Mouse (Mus musculus) heart, embryonic 15.5 days (tissue): ENCODE results near the gene Arid3b. TPM values are rescaled to one million over a fixed set of nuclear protein-coding genes. Genes with fewer than 3 reads are reported as not detected.

ENCODE experiments used
- ATAC-seq: fragments of 200-750 bp; cut with Nextera tagmentation; replicated peaks from 2 replicates; pipeline ENCODE4 v1.8.0; 2017; ENCODE audit warnings: low read depth, moderate TSS enrichment; ENCODE audit not compliant: insufficient number of reproducible peaks, insufficient read depth, low FRiP score
- H3K27ac ChIP-seq: fragments of 300-500 bp; sonication (generic); 2 replicates; pipeline ENCODE4 v1.5.1; 2015; ENCODE audit warnings: mild to moderate bottlenecking, inconsistent platforms
- H3K27me3 ChIP-seq: fragments of 300-500 bp; sonication (generic); 2 replicates; pipeline ENCODE4 v1.6.1; 2015; ENCODE audit warnings: inconsistent platforms
- H3K36me3 ChIP-seq: fragments of 300-500 bp; sonication (generic); 2 replicates; pipeline ENCODE4 v1.6.1; 2015; ENCODE audit warnings: mild to moderate bottlenecking, inconsistent platforms
- H3K4me1 ChIP-seq: fragments of 300-500 bp; sonication (generic); replicated peaks from 2 replicates; pipeline ENCODE4 v1.6.1; 2015; ENCODE audit warnings: inconsistent platforms
- H3K4me2 ChIP-seq: fragments of 300-500 bp; sonication (generic); 2 replicates; pipeline ENCODE4 v1.6.1; 2015; ENCODE audit warnings: inconsistent platforms, mild to moderate bottlenecking, moderate library complexity
- H3K4me3 ChIP-seq: fragments of 300-500 bp; sonication (generic); 2 replicates; pipeline ENCODE4 v1.5.1; 2015; ENCODE audit warnings: mild to moderate bottlenecking, inconsistent platforms
- H3K9ac ChIP-seq: fragments of 300-500 bp; sonication (generic); 2 replicates; pipeline ENCODE4 v1.6.1; 2015; ENCODE audit warnings: mild to moderate bottlenecking, inconsistent platforms
- H3K9me3 ChIP-seq: fragments of 300-500 bp; sonication (generic); replicated peaks from 2 replicates; pipeline ENCODE4 v1.6.1; 2016; ENCODE audit warnings: inconsistent platforms
- WGBS: fragments of 180-500 bp; shearing (Covaris S2); methylation state at CpG from one replicate; pipeline ENCODE4 v1.1.7; 2015; ENCODE audit warnings: mixed read lengths; 5-methylcytosine and 5-hydroxymethylcytosine counted together
- polyA plus RNA-seq: library from polyadenylated mRNA; unstranded; fragments of >200 nt; fragmentation: Nextera tagmentation; extraction: Ambion mirVana; gene quantifications from 2 replicates; pipeline ENCODE4 v1.2.1, GENCODE M21; 2015

Arid3b gene
- polyA plus RNA-seq, 1 experiment from 2014 or later = 5.9 TPM

DNA sequence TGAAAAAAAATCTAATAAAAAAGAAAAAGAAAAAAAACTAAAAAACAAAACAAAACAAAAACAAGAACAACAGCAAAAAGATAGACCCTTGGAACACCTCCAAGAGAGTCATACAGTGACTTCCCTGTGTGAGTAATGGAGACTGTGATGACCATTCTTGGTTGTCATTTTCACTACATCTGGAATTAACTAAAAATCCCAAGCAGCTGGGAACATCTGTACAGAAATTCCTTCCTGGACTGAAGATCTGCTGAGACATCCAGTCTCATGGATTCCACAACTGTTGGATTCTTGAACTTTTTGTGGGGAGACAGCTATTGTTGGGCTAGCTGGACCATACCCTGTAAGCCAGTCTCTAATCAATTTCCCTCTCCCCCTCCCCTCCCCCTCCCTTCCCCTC lies 27.7 kb upstream of the Arid3b start:
- Histone ChIP-seq H3K36me3 (no peaks in the 10 kb centered on the region), H3K4me1 (no peaks in the 10 kb centered on the region), H3K27me3 (no peaks in the 10 kb centered on the region; the same call in 1 of the 2 replicates), H3K9ac (no peak overlapping the region), H3K27ac (no peak overlapping the region), H3K9me3 (no peaks in the 10 kb centered on the region), H3K4me2 (no peak overlapping the region), H3K4me3 (no peak overlapping the region)
- no peak for ATAC-seq

DNA sequence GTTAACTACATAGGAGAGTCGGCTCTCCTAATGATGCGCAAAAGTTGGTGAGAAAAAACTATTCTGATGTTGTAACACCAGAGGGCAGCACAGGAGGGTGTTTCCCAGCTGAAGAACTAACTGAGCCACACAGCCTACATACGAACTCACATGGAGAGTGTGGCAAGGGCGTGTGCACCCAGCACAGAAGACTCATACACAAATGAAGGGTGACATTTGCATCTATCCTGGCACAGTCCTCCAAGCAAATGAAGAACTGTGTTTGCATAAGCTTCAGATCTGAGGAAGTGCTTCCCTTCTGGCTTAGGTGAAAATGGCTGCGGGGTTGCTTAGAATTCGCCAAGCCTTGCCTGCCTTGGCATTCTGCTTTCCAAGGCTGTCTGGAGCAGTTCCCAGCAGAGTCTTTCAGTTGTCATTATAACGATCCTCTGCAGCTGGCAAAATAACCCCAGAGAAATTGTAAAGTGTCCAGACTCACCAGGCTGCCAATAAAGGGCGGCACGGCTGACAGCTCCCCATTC lies 25.4 kb upstream of the Arid3b start:
- Histone ChIP-seq H3K27ac (no peak overlapping the region), H3K27me3 (no peaks in the 10 kb centered on the region; the same call in 1 of the 2 replicates), H3K4me1 (no peaks in the 10 kb centered on the region), H3K9me3 (no peaks in the 10 kb centered on the region), H3K4me2 (no peak overlapping the region), H3K9ac (no peak overlapping the region), H3K4me3 (no peak overlapping the region), H3K36me3 (no peaks in the 10 kb centered on the region)
- 41% methylated on average over 9 of the region's 9 CpGs for WGBS
- ATAC-seq = no peak

GRCm38 (mm10) chr9:57856456-57856855 lies 19.9 kb upstream of the Arid3b start:
- no peaks in the 10 kb centered on the region for H3K36me3 ChIP-seq
- no peak overlapping the region for H3K9ac ChIP-seq
- no peak overlapping the region for H3K27ac ChIP-seq
- no peaks in the 10 kb centered on the region; the same call in 1 of the 2 replicates for H3K27me3 ChIP-seq
- ATAC-seq = no peak
- no peak overlapping the region for H3K4me3 ChIP-seq
- WGBS = 65% methylated on average over 2 of the region's 2 CpGs
- no peaks in the 10 kb centered on the region for H3K9me3 ChIP-seq
- no peaks in the 10 kb centered on the region for H3K4me1 ChIP-seq
- H3K4me2 ChIP-seq = no peak overlapping the region

DNA sequence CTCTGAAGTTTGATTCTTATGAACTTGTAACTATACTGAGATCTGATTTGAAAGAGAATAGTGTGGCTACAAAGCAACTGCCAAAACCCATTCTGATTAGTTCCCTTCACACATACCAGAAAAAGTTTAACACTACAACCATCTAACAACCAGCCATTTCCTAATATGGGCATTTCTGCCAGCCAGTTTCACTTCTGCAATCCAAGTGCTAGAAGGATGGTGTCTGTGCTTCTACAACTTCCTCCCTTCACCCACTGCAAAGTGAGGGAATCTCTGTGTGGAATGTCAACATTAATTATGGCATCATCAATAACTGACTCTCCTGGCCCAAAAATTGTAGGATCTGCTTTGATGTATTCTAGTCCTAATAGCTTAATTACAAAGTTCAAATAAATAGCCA lies 17.7 kb upstream of the Arid3b start:
- ATAC-seq = no peak
- no peaks in the 10 kb centered on the region for H3K9me3 ChIP-seq
- no peak overlapping the region for H3K27ac ChIP-seq
- no peaks in the 10 kb centered on the region for H3K27me3 ChIP-seq
- no peak overlapping the region for H3K4me2 ChIP-seq
- H3K9ac ChIP-seq = no peak overlapping the region
- H3K4me1 ChIP-seq = no peaks in the 10 kb centered on the region
- no peaks in the 10 kb centered on the region for H3K36me3 ChIP-seq
- no peak overlapping the region for H3K4me3 ChIP-seq

DNA sequence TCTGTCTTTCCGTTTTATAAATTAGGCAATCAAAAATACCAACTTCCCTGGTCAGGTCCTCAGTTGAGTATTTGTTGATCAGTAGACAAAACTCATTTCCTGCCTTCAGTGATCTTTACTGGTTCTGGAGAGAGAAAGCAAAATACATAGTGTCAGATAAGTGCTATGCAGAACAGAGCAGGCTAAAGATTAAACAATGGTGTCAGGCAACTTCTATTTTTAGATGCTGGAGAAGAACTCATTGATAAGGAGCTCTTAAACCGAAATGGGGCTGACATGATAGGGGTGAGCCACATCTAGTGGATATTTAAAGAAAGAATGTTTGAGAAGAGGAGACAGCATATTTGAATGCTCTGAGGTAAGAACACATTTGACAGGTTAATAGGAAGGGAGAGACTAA lies 2.4 kb upstream of the Arid3b start:
- peaks cover 2% of the 10 kb centered on the region; the same call in 1 of the 2 replicates for H3K27me3 ChIP-seq
- H3K36me3 ChIP-seq = no peaks in the 10 kb centered on the region
- 26% methylated on average over 2 of the region's 2 CpGs for WGBS
- H3K4me3 ChIP-seq = no peak overlapping the region
- H3K4me1 ChIP-seq = peaks cover 26% of the 10 kb centered on the region
- ATAC-seq = no peak
- H3K27ac ChIP-seq = peak overlapping the region; percentile 49; the same call in 1 of the 2 replicates
- no peak overlapping the region for H3K9ac ChIP-seq
- no peak overlapping the region for H3K4me2 ChIP-seq
- H3K9me3 ChIP-seq = no peaks in the 10 kb centered on the region

DNA sequence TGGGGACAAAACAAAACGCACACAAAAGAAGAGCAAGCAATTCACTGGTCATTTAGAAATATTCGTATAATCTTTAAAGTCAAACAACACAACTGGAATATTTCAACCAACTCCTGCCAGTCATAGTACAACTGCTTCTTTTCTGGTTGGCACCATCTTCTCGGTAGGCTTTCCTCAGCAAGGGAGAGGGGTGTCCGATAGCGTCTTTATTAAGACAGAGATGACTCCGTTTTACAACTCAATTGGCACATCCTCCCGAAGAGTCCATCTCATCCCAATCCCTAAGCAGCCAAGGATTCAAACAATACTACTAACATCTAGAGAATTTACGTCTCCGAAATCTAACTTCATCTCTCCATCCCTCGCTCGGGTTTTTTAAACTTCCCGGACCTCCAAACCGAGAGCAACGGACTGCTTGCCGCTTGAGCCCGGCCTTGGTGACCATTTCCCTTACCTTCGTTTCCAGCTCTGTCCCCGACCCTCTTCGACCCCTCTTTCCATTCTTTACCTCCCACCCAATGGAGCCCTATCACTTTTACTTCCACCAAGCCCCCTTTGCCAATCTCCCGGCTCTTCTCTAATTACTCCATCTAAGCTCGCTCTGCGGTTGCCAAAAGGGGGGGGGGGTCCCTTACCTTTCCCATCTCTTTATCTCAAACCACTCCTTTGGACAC lies 615 bp downstream of the Arid3b start:
- Histone ChIP-seq H3K4me1 (peaks cover 49% of the 10 kb centered on the region), H3K4me2 (peak overlapping the region; percentile 83), H3K27me3 (peaks cover 6% of the 10 kb centered on the region; the same call in 1 of the 2 replicates), H3K4me3 (peak overlapping the region; percentile 93), H3K9ac (peak overlapping the region; percentile 75), H3K27ac (peak overlapping the region; percentile 76), H3K9me3 (no peaks in the 10 kb centered on the region), H3K36me3 (no peaks in the 10 kb centered on the region)
- ATAC-seq = no peak
- under 1% methylated on average over 22 of the region's 22 CpGs for WGBS

DNA sequence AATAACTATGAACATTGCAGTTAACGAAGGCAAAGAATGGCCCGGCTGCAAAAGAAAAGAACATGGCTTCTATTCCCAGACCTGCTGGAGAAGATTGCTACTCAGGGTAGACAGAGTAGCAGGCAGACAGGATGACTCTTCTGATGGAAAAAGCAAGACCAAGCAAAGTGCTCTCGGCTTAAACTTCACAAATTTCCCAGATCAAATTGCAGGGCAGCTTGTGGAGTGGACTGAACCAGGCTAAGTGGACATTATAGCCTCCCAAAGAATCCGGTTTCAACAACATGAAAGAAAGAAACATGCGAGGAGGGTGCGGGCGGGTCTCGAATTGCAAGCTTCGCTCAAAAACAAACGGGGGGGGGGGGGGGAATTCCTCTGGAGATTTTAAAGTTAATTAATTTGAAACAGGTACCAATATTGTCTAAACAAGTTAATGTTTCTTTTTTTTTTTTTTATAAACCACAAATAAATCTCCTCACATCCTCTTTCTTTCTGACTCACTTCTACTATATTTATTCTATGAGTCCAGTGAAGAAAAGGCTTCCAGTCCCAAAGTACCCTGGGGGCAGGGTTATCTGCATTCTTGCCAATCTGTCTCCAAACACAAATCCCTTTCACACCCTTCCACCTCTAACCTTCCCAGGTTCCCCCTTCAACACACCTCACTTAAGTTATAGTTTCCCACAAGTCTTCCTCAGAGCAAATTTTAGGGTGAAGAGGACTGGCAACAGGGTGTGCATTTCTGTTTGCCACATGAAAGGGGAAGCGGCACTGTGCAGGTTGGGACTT lies 1.8 kb downstream of the Arid3b start:
- Histone ChIP-seq H3K27ac (no peak overlapping the region), H3K4me2 (peak overlapping the region; percentile 83), H3K36me3 (no peaks in the 10 kb centered on the region), H3K4me3 (peak overlapping the region; percentile 93; the same call in 1 of the 2 replicates), H3K9ac (no peak overlapping the region), H3K27me3 (peaks cover 6% of the 10 kb centered on the region; the same call in 1 of the 2 replicates), H3K4me1 (peaks cover 59% of the 10 kb centered on the region), H3K9me3 (no peaks in the 10 kb centered on the region)
- 44% methylated on average over 11 of the region's 11 CpGs for WGBS
- no peak for ATAC-seq

DNA sequence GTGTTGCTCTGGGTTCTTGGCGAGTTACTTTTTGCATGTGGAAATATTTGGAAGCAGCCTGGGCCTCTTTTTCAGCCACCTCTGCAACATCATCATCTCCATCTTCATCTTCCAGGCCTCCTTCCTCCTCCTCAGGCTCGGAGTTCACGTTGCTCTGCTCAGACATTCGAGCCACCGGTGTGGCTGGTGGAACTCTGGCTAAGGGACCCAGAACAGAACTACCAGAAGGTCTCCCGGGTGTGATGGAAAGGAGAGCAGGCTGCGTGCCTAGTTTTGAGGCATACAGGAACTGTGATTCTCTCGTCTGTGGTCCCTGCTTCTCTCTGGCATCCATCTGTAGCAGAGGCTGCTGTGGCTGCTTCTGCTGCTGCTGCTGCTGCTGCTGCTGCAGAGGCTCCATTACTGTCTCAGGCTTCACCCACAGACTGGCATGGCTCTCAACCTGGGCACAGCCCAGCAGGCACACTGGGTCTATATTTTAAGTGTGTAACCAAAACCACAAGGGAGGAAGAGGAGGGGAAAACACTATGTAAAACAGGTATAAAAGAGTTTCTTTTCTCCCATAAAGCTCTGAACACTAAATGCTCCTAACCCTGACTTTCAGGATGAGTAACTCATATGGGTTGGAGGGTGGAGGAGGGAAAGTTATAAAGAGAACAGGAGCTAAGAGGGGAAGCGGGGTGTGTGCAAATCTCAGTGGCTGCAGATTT lies 2.7 kb downstream of the Arid3b start:
- Histone ChIP-seq H3K27ac (no peak overlapping the region), H3K27me3 (peaks cover 8% of the 10 kb centered on the region; the same call in 1 of the 2 replicates), H3K4me3 (no peak overlapping the region), H3K36me3 (no peaks in the 10 kb centered on the region), H3K4me1 (peaks cover 61% of the 10 kb centered on the region), H3K4me2 (no peak overlapping the region), H3K9ac (no peak overlapping the region), H3K9me3 (no peaks in the 10 kb centered on the region)
- no peak for ATAC-seq
- 62% methylated on average over 9 of the region's 9 CpGs for WGBS

DNA sequence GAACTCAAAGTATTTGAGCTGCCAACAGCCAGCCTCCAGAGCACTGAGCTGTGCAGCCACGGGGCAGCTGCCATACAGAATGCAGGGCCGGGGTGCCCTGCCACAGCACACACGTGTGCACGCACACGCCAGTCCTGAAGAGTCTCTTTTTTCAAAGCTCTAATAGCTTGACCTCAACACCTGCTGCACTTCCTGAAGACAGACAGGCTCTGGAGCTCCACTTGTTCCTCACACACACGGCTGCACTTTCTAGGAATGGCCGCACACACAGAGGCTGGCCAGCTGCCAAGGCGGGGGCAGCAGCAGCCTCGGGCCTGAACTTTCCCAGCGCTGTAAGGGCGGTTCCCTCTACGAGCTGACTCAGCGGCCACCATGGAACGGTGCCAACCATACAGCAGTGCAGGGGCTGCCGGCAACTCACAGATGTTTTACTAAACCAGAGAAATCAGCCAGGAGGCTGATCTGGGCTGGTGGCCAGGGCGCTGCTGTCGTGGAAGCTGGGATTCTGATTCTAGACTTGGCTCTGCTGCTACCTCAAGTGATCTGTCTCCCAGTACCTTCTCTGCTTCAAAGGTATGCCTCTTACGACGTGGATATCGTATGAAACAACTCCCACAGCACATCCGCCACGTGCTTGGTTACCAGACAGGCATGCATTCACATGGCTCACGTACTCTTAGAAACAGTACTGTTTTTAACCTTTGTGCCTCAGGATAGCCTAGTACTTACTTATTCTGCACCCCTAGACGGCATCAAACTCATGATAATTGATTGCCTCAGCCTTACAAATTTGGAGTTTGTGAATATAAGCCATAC lies 5.1 kb downstream of the Arid3b start:
- peak overlapping the region; percentile 91 for H3K27ac ChIP-seq
- no peaks in the 10 kb centered on the region for H3K9me3 ChIP-seq
- ATAC-seq = peak; percentile 97
- no peak overlapping the region for H3K9ac ChIP-seq
- H3K36me3 ChIP-seq = no peaks in the 10 kb centered on the region
- H3K27me3 ChIP-seq = peaks cover 10% of the 10 kb centered on the region; the same call in 1 of the 2 replicates
- H3K4me1 ChIP-seq = peaks cover 63% of the 10 kb centered on the region
- peak overlapping the region; percentile 67 for H3K4me2 ChIP-seq
- peak overlapping the region; percentile 37 for H3K4me3 ChIP-seq
- WGBS = 3% methylated on average over 24 of the region's 24 CpGs

GRCm38 (mm10) chr9:57829812-57830557 lies 6.6 kb downstream of the Arid3b start:
- ATAC-seq = no peak
- Histone ChIP-seq H3K4me3 (no peak overlapping the region), H3K27ac (no peak overlapping the region), H3K36me3 (no peaks in the 10 kb centered on the region), H3K27me3 (peaks cover 10% of the 10 kb centered on the region; the same call in 1 of the 2 replicates), H3K4me2 (no peak overlapping the region), H3K9ac (no peak overlapping the region), H3K9me3 (no peaks in the 10 kb centered on the region), H3K4me1 (peaks cover 60% of the 10 kb centered on the region)
- 70% methylated on average over 6 of the region's 6 CpGs for WGBS
